Mouse (Mus musculus): ENCODE measurements around the gene Atp10a.

GRCm38 (mm10) chr7:58829111-58829510 lies 173.1 kb downstream of the Atp10a start:
- TF ChIP-seq POLR2A (IDR thresholded peaks at IDR 0.05; ENCODE audit: borderline replicate concordance, insufficient read depth, low read length) (no peak), CTCF (IDR thresholded peaks at IDR 0.05; ENCODE audit: borderline replicate concordance, insufficient read depth, low read depth, low read length) (no peak)

Data from cerebellum, adult 2 months (tissue).